Mouse (Mus musculus) stomach, postnatal 0 days (tissue): ENCODE results near the gene Gm30737. TPM values are rescaled to one million over a fixed set of nuclear protein-coding genes. Genes with fewer than 3 reads are reported as not detected.
"Not testable (repeated sequence)": the region's sequence is repeated elsewhere in the genome, so short reads cannot be mapped to it uniquely, and the experiment has no call there.

Source experiments
- ATAC-seq: fragments of 200-750 bp; cut with Nextera tagmentation; 2 replicates; pipeline ENCODE4 v1.8.0; 2017; ENCODE audit not compliant: low FRiP score, low TSS enrichment
- DNase-seq: peaks from one replicate; pipeline ENCODE4 v3.0.0-alpha.2; 2016; ENCODE audit warnings: low spot score
- H3K27ac ChIP-seq: fragments of 300-500 bp; sonication (generic); replicated peaks from 2 replicates; pipeline ENCODE4 v1.5.1; 2014; ENCODE audit warnings: mild to moderate bottlenecking, control low read depth
- H3K27me3 ChIP-seq: fragments of 300-500 bp; sonication (generic); 2 replicates; pipeline ENCODE4 v1.6.1; 2014; ENCODE audit warnings: low read length; ENCODE audit not compliant: control insufficient read depth, insufficient read depth
- H3K36me3 ChIP-seq: fragments of 300-500 bp; sonication (generic); 2 replicates; pipeline ENCODE4 v1.6.1; 2014; ENCODE audit warnings: low read length, mixed read lengths; ENCODE audit not compliant: control insufficient read depth, insufficient read depth
- H3K4me1 ChIP-seq: fragments of 300-500 bp; sonication (generic); replicated peaks from 2 replicates; pipeline ENCODE4 v1.6.1; 2014; ENCODE audit warnings: antibody characterized with exemption; ENCODE audit not compliant: control insufficient read depth, insufficient read depth
- H3K4me2 ChIP-seq: fragments of 300-500 bp; sonication (generic); replicated peaks from 2 replicates; pipeline ENCODE4 v1.6.1; 2014; ENCODE audit warnings: low read depth, mild to moderate bottlenecking, control low read depth, moderate library complexity
- H3K4me3 ChIP-seq: fragments of 300-500 bp; sonication (generic); 2 replicates; pipeline ENCODE4 v1.5.1; 2014; ENCODE audit warnings: low read depth, low read length, control low read depth
- H3K9ac ChIP-seq: fragments of 300-500 bp; sonication (generic); 2 replicates; pipeline ENCODE4 v1.6.1; 2014; ENCODE audit warnings: mild to moderate bottlenecking, low read length, control low read depth, mixed read lengths
- H3K9me3 ChIP-seq: fragments of 300-500 bp; sonication (generic); 2 replicates; pipeline ENCODE4 v1.6.1; 2016; ENCODE audit warnings: low read length; ENCODE audit not compliant: control insufficient read depth
- WGBS: fragments of 180-500 bp; shearing (Covaris S2); extraction: QIAGEN DNeasy Blood & Tissue Kit; methylation state at CpG from one replicate; pipeline ENCODE4 v1.1.7; 2014; 5-methylcytosine and 5-hydroxymethylcytosine counted together
- polyA plus RNA-seq: library from polyadenylated mRNA; unstranded; fragments of >200 nt; fragmentation: Nextera tagmentation; extraction: Ambion mirVana; gene quantifications from 2 replicates; pipeline ENCODE4 v1.2.1, GENCODE M21; 2015

Gm30737 gene
- polyA plus RNA-seq = not detected in 2 replicates

DNA sequence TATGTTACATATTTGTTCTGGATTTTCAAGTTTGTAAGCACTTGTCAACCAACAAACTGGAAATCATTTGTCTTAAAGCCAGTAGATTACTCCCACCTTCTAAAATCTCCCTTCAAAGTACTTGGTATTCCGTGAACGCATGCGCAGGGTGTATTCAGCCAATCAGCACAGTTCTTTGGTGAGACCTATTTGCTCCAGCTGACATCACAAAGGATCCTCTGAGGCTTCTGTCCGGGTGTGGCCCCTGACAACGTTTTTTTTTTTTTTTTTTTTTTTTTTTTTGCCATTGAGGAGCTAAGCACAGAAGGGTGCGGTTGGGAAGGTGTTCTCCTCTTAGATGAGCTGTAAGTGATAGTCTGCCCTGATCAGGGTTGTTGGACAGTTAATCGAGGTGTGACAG is at the start of gene Gm30737:
Gm30737 (plus strand) TSS at position 301 of the 400 bp plus-strand sequence.
- H3K4me2 ChIP-seq, H3K27me3 ChIP-seq, H3K9ac ChIP-seq, DNase-seq, ATAC-seq, H3K4me3 ChIP-seq, H3K9me3 ChIP-seq, H3K27ac ChIP-seq, H3K4me1 ChIP-seq, H3K36me3 ChIP-seq: not testable (repeated sequence)
- no CpG with 5 or more reads among the region's 7 CpGs for WGBS
